Mouse (Mus musculus): ENCODE measurements around the gene Caln1. TPM values are rescaled to one million over a fixed set of nuclear protein-coding genes. Genes with fewer than 3 reads are reported as not detected.

Caln1 gene
- polyA plus RNA-seq, 1 experiment from 2014 or later: 0.86 TPM

GRCm38 (mm10) chr5:130340656-130341055, 28.6 kb upstream of the Caln1 start:
- H3K4me2 ChIP-seq: no peak overlapping the region
- no peaks in the 10 kb centered on the region for H3K4me1 ChIP-seq
- no peak overlapping the region for H3K4me3 ChIP-seq (replicated peaks)
- no peaks in the 10 kb centered on the region for H3K9me3 ChIP-seq
- peaks cover 45% of the 10 kb centered on the region for H3K36me3 ChIP-seq (replicated peaks)
- H3K27me3 ChIP-seq: peaks cover 4% of the 10 kb centered on the region
- no peak overlapping the region for H3K9ac ChIP-seq
- H3K27ac ChIP-seq: no peak overlapping the region
- 93% methylated on average over 15 of the region's 15 CpGs for WGBS
- ATAC-seq (ENCODE audit: low FRiP score): no peak

- WGBS: 97% methylated on average over 7 of the region's 7 CpGs
- peaks cover 2% of the 10 kb centered on the region for H3K27me3 ChIP-seq
- no peak for ATAC-seq (ENCODE audit: low FRiP score)
- no peak overlapping the region for H3K4me3 ChIP-seq (replicated peaks)
- no peak overlapping the region for H3K27ac ChIP-seq
- no peaks in the 10 kb centered on the region for H3K4me1 ChIP-seq
- peaks cover 34% of the 10 kb centered on the region for H3K36me3 ChIP-seq (replicated peaks)
- 0 out of 2 replicates have a peak, but pooled peaks cover 6% of the 10 kb centered on the region for H3K9me3 ChIP-seq
- no peak overlapping the region for H3K4me2 ChIP-seq
- no peak overlapping the region for H3K9ac ChIP-seq
Measured at GRCm38 (mm10) chr5:130344999-130345398, 24.3 kb upstream of the Caln1 start.

- Histone ChIP-seq H3K9me3 (0 out of 2 replicates have a peak, but pooled peaks cover 6% of the 10 kb centered on the region), H3K36me3 (replicated peaks) (peaks cover 27% of the 10 kb centered on the region), H3K9ac (no peak overlapping the region), H3K27ac (no peak overlapping the region), H3K4me1 (no peaks in the 10 kb centered on the region), H3K4me2 (no peak overlapping the region), H3K27me3 (no peaks in the 10 kb centered on the region), H3K4me3 (replicated peaks) (no peak overlapping the region)
- 93% methylated on average over 2 of the region's 2 CpGs for WGBS
- no peak for ATAC-seq (ENCODE audit: low FRiP score)
Measured at GRCm38 (mm10) chr5:130345871-130346270, 23.4 kb upstream of the Caln1 start.

GRCm38 (mm10) chr5:130355223-130355622, 14.0 kb upstream of the Caln1 start:
- H3K9me3 ChIP-seq: no peaks in the 10 kb centered on the region
- H3K4me2 ChIP-seq: no peak overlapping the region
- no peak overlapping the region for H3K9ac ChIP-seq
- ATAC-seq (ENCODE audit: low FRiP score): no peak
- H3K27ac ChIP-seq: no peak overlapping the region
- H3K27me3 ChIP-seq: no peaks in the 10 kb centered on the region
- no peaks in the 10 kb centered on the region for H3K4me1 ChIP-seq
- WGBS: 70% methylated on average over 7 of the region's 7 CpGs
- H3K4me3 ChIP-seq (replicated peaks): no peak overlapping the region
- no peaks in the 10 kb centered on the region for H3K36me3 ChIP-seq (replicated peaks)

GRCm38 (mm10) chr5:130363111-130363510, 6.1 kb upstream of the Caln1 start:
- H3K27me3 ChIP-seq: no peaks in the 10 kb centered on the region
- no peak overlapping the region for H3K4me3 ChIP-seq (replicated peaks)
- no peak overlapping the region for H3K4me2 ChIP-seq
- ATAC-seq (ENCODE audit: low FRiP score): no peak
- H3K4me1 ChIP-seq: peaks cover 4% of the 10 kb centered on the region; the same call in 1 of the 2 replicates
- H3K36me3 ChIP-seq (replicated peaks): no peaks in the 10 kb centered on the region
- H3K9me3 ChIP-seq: 0 out of 2 replicates have a peak, but pooled peaks cover 3% of the 10 kb centered on the region
- no peak overlapping the region for H3K27ac ChIP-seq
- WGBS: 55% methylated on average over 4 of the region's 4 CpGs
- H3K9ac ChIP-seq: no peak overlapping the region

GRCm38 (mm10) chr5:130363773-130364172, 5.5 kb upstream of the Caln1 start:
- 48% methylated on average over 3 of the region's 3 CpGs for WGBS
- no peak overlapping the region for H3K4me3 ChIP-seq (replicated peaks)
- H3K4me2 ChIP-seq: no peak overlapping the region
- no peaks in the 10 kb centered on the region for H3K27me3 ChIP-seq
- H3K36me3 ChIP-seq (replicated peaks): no peaks in the 10 kb centered on the region
- H3K27ac ChIP-seq: no peak overlapping the region
- H3K4me1 ChIP-seq: peaks cover 4% of the 10 kb centered on the region; the same call in 1 of the 2 replicates
- no peak for ATAC-seq (ENCODE audit: low FRiP score)
- H3K9me3 ChIP-seq: 0 out of 2 replicates have a peak, but pooled peaks cover 5% of the 10 kb centered on the region
- no peak overlapping the region for H3K9ac ChIP-seq

- H3K4me3 ChIP-seq (replicated peaks): no peak overlapping the region
- H3K4me2 ChIP-seq: no peak overlapping the region
- 0 out of 2 replicates have a peak, but pooled peaks cover 5% of the 10 kb centered on the region for H3K9me3 ChIP-seq
- H3K27me3 ChIP-seq: no peaks in the 10 kb centered on the region
- no peaks in the 10 kb centered on the region for H3K4me1 ChIP-seq
- H3K9ac ChIP-seq: no peak overlapping the region
- no peaks in the 10 kb centered on the region for H3K36me3 ChIP-seq (replicated peaks)
- 83% methylated on average over 6 of the region's 6 CpGs for WGBS
- no peak for ATAC-seq (ENCODE audit: low FRiP score)
- no peak overlapping the region for H3K27ac ChIP-seq
Measured at GRCm38 (mm10) chr5:130368236-130368635, 1.0 kb upstream of the Caln1 start.

GRCm38 (mm10) chr5:130375411-130375810, 6.2 kb downstream of the Caln1 start:
- ATAC-seq (ENCODE audit: low FRiP score): no peak
- no peak overlapping the region for H3K4me2 ChIP-seq
- no peak overlapping the region for H3K9ac ChIP-seq
- no peaks in the 10 kb centered on the region for H3K9me3 ChIP-seq
- H3K4me1 ChIP-seq: no peaks in the 10 kb centered on the region
- no peak overlapping the region for H3K4me3 ChIP-seq (replicated peaks)
- no peak overlapping the region for H3K27ac ChIP-seq
- no peaks in the 10 kb centered on the region for H3K27me3 ChIP-seq
- WGBS: 91% methylated on average over 3 of the region's 3 CpGs
- H3K36me3 ChIP-seq (replicated peaks): no peaks in the 10 kb centered on the region

GRCm38 (mm10) chr5:130384222-130384912, 15.1 kb downstream of the Caln1 start, which contains the start of gene A330070K13Rik:
Gene A330070K13Rik (minus strand): TSS chr5:130384631.
- H3K4me3 ChIP-seq (replicated peaks): no peak within 1 kb of the TSS; the same call in 1 of the 2 replicates
- H3K36me3 ChIP-seq (replicated peaks): no peaks in the 10 kb centered on the region
- no peaks in the 10 kb centered on the region for H3K9me3 ChIP-seq
- H3K27me3 ChIP-seq: 0 out of 2 replicates have a peak, but pooled peaks cover 4% of the 10 kb centered on the region
- H3K4me1 ChIP-seq: peaks cover 12% of the 10 kb centered on the region
- H3K4me2 ChIP-seq: peak within 1 kb of the TSS; percentile 36
- 17% methylated on average over 13 of the region's 13 CpGs for WGBS
- H3K27ac ChIP-seq: no peak within 1 kb of the TSS
- no peak for ATAC-seq (ENCODE audit: low FRiP score)
- no peak within 1 kb of the TSS for H3K9ac ChIP-seq

- no peak for ATAC-seq (ENCODE audit: low FRiP score)
- Histone ChIP-seq H3K9ac (no peak overlapping the region), H3K9me3 (no peaks in the 10 kb centered on the region), H3K27ac (no peak overlapping the region), H3K4me3 (replicated peaks) (no peak overlapping the region), H3K4me2 (no peak overlapping the region), H3K4me1 (peaks cover 12% of the 10 kb centered on the region), H3K36me3 (replicated peaks) (no peaks in the 10 kb centered on the region), H3K27me3 (0 out of 2 replicates have a peak, but pooled peaks cover 4% of the 10 kb centered on the region)
- 66% methylated on average over 7 of the region's 7 CpGs for WGBS
Measured at GRCm38 (mm10) chr5:130386418-130386817, 17.2 kb downstream of the Caln1 start.

- 50% methylated on average over 8 of the region's 8 CpGs for WGBS
Measured at GRCm38 (mm10) chr5:130393618-130394355, 24.5 kb downstream of the Caln1 start.

GRCm38 (mm10) chr5:130394386-130394785, 25.1 kb downstream of the Caln1 start:
- no peak for ATAC-seq (ENCODE audit: low FRiP score)
- 82% methylated on average over 8 of the region's 8 CpGs for WGBS
- no peak overlapping the region for H3K27ac ChIP-seq
- no peaks in the 10 kb centered on the region for H3K9me3 ChIP-seq
- no peaks in the 10 kb centered on the region for H3K4me1 ChIP-seq
- no peak overlapping the region for H3K9ac ChIP-seq
- no peaks in the 10 kb centered on the region for H3K27me3 ChIP-seq
- no peak overlapping the region for H3K4me3 ChIP-seq (replicated peaks)
- no peak overlapping the region for H3K4me2 ChIP-seq
- no peaks in the 10 kb centered on the region for H3K36me3 ChIP-seq (replicated peaks)

More at GRCm38 (mm10) chr5:130393618-130394355, 24.5 kb downstream of the Caln1 start:
- no peak overlapping the region for H3K27ac ChIP-seq
- no peaks in the 10 kb centered on the region for H3K4me1 ChIP-seq
- H3K4me2 ChIP-seq: no peak overlapping the region
- no peaks in the 10 kb centered on the region for H3K9me3 ChIP-seq
- no peak for ATAC-seq (ENCODE audit: low FRiP score)
- no peak overlapping the region for H3K9ac ChIP-seq
- no peaks in the 10 kb centered on the region for H3K36me3 ChIP-seq (replicated peaks)
- H3K4me3 ChIP-seq (replicated peaks): no peak overlapping the region
- H3K27me3 ChIP-seq: no peaks in the 10 kb centered on the region
